Mouse (Mus musculus): ENCODE data around the gene Syt7.

Syt7 gene

GRCm38 (mm10) chr19:10425484-10426270 is 36.8 kb downstream of the Syt7 start:
- no peak for DNase-seq

- no peak for DNase-seq
Observed at GRCm38 (mm10) chr19:10426312-10426711, 37.4 kb downstream of the Syt7 start.

- no peak for DNase-seq
Observed at GRCm38 (mm10) chr19:10426793-10427192, 37.9 kb downstream of the Syt7 start.

- peak; percentile 30 for DNase-seq
Observed at GRCm38 (mm10) chr19:10427431-10427830, 38.5 kb downstream of the Syt7 start.

- peak; percentile 66 for DNase-seq
Observed at GRCm38 (mm10) chr19:10429371-10429770, 40.5 kb downstream of the Syt7 start.

GRCm38 (mm10) chr19:10431410-10431809 is 42.5 kb downstream of the Syt7 start:
- DNase-seq, result no peak

GRCm38 (mm10) chr19:10431841-10432240 is 43.0 kb downstream of the Syt7 start:
- DNase-seq, result peak; percentile 51

- no peak for DNase-seq
Observed at GRCm38 (mm10) chr19:10433225-10433624, 44.3 kb downstream of the Syt7 start.

- peak; percentile 64 for DNase-seq
Observed at GRCm38 (mm10) chr19:10433879-10434540, 45.1 kb downstream of the Syt7 start.

GRCm38 (mm10) chr19:10434927-10435326 is 46.0 kb downstream of the Syt7 start:
- DNase-seq, result peak; percentile 28

- DNase-seq, result peak; percentile 85
Observed at GRCm38 (mm10) chr19:10435908-10436307, 47.0 kb downstream of the Syt7 start.

GRCm38 (mm10) chr19:10436726-10437125 is 47.8 kb downstream of the Syt7 start:
- peak; percentile 34 for DNase-seq

- peak; percentile 28 for DNase-seq
Observed at GRCm38 (mm10) chr19:10437521-10437920, 48.6 kb downstream of the Syt7 start.

- DNase-seq, result no peak
Observed at GRCm38 (mm10) chr19:10444685-10445369, 55.9 kb downstream of the Syt7 start.

GRCm38 (mm10) chr19:10448275-10448674 is 59.4 kb downstream of the Syt7 start:
- no peak for DNase-seq

GRCm38 (mm10) chr19:10449190-10449589 is 60.3 kb downstream of the Syt7 start:
- DNase-seq, result no peak

GRCm38 (mm10) chr19:10449708-10450107 is 60.8 kb downstream of the Syt7 start:
- DNase-seq, result peak; percentile 54

GRCm38 (mm10) chr19:10454718-10455436 is 66.0 kb downstream of the Syt7 start:
- DNase-seq, result no peak

GRCm38 (mm10) chr19:10455437-10455806 is 66.5 kb downstream of the Syt7 start:
- no peak for DNase-seq

- DNase-seq, result no peak
Observed at GRCm38 (mm10) chr19:10456752-10457483, 68.0 kb downstream of the Syt7 start, which contains the start of gene Lrrc10b. Gene Lrrc10b, minus strand, starts transcription at chr19:10457473.

- DNase-seq, result no peak
Observed at GRCm38 (mm10) chr19:10457484-10457800, 68.6 kb downstream of the Syt7 start.

- no peak for DNase-seq
Observed at GRCm38 (mm10) chr19:10458096-10458495, 69.2 kb downstream of the Syt7 start.
